Mouse (Mus musculus): ENCODE data around the gene Ehbp1. TPM values are rescaled to one million over a fixed set of nuclear protein-coding genes. Genes with fewer than 3 reads are reported as not detected.

Gene Ehbp1
- polyA plus RNA-seq, 1 experiment, result 32.5 TPM

DNA sequence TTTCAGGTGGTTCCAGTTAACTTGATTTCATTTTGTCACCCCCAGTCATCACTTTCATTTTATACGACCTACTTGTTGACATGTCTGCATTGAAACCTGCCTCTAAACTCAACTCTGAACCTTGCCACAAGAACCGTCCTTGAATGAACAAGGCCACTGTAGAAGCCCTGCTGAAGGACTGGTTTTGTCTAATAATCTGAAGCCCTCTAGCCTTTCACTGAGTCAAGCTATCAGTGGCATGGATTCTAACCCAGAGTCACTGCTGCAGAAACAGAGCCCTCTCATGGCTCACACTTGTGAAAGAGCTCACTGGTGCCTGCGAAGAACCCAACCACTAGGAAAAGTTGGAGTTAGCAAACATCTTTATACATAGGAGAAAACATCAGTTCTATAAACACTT is 142.2 kb downstream of the Ehbp1 start:
- DNase-seq (ENCODE audit: extremely low spot score in 1 of 2, low spot score in 1 of 2), result no peak

GRCm38 (mm10) chr11:22198406-22198805 is 143.7 kb downstream of the Ehbp1 start:
- DNase-seq (ENCODE audit: extremely low spot score in 1 of 2, low spot score in 1 of 2), result no peak

GRCm38 (mm10) chr11:22197935-22198334 is 144.2 kb downstream of the Ehbp1 start:
- no peak for DNase-seq (ENCODE audit: extremely low spot score in 1 of 2, low spot score in 1 of 2)

DNA sequence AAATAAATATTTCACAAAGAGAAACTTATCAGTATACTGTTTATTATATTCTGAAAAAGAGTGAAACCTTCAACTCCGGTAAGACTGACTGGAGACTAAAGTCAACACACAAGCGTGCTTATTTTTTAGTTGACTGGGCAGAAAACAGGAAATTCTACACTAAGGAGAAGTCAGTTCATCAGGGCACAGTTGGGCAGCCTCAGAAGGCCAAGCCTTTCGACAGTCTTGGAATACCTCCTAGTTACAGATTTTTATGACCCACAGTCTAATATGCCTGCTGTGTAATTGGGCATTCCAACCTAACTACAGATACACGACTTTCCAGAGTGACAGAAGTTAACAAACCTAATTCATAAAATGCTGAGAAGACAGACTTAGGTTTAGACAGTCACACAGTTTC is 145.3 kb downstream of the Ehbp1 start:
- DNase-seq (ENCODE audit: extremely low spot score in 1 of 2, low spot score in 1 of 2), result no peak

- DNase-seq (ENCODE audit: extremely low spot score in 1 of 2, low spot score in 1 of 2), result no peak
Observed at GRCm38 (mm10) chr11:22194607-22195006, 147.5 kb downstream of the Ehbp1 start.

- no peak for DNase-seq (ENCODE audit: extremely low spot score in 1 of 2, low spot score in 1 of 2)
Observed at GRCm38 (mm10) chr11:22190576-22190975, 151.5 kb downstream of the Ehbp1 start.

GRCm38 (mm10) chr11:22189970-22190369 is 152.1 kb downstream of the Ehbp1 start:
- DNase-seq (ENCODE audit: extremely low spot score in 1 of 2, low spot score in 1 of 2), result no peak

DNA sequence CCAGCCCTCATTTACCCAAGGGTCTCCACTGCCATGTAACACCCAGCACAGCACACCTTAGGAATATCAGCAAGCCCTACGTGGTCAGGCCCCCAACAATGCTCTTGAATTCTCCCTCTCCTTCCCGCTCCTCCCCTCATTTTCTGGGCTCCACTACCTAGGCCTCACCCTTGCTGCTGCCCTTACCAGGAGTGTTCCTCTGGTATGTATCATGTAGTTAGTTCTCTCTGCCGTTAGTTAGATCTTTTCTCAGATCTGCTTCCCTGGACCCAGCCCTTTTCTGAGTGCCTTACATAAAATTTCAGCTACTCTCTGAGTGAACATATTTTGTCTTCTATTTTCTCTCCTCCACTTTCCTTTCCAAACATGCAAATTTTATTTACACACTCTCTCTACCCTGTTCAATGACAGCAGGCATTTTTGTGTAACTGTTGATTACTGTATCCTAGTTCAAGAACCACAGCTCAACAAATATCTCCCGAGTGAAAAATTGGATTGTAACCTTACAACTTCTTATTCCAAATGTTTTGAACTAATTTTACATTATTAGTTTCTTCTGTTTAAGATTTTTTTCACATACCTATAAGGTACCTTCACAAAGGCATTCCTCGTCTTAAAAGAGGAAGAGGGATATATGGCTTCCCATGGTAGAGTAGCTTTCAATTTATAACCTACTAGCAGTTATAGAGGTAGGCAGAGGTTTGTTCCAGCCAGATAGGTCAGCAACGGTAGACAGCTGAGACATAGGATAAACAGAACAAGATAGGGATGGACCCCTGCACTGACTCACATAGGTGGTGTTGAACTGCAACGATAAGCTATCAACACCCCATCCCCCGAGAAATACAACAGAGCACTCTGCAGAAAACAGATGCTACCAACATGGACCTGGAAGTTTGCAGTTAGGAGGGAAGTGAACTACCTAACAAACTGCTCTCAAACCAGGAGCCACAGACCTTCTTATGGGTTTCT is 160.3 kb downstream of the Ehbp1 start:
- no peak for DNase-seq (ENCODE audit: extremely low spot score in 1 of 2, low spot score in 1 of 2)

DNA sequence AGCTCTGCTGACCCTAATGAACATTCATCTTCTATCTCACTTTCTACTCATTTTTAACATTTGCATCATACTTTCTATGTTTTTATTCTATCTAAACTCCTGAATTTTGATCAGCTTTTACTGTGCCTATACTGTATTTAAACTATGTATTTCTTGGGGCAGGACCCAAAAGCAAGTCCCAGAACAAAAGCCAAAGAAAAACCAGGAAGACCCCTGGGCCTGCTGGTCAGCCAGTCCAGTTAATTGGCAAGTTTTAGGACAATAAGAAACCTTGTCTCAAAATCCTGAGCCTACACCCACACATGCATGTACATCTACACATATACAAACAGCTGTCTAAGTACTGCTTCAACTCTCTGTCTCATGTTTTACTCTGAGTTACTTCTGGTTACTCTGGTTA is 161.9 kb downstream of the Ehbp1 start:
- no peak for DNase-seq (ENCODE audit: extremely low spot score in 1 of 2, low spot score in 1 of 2)

DNA sequence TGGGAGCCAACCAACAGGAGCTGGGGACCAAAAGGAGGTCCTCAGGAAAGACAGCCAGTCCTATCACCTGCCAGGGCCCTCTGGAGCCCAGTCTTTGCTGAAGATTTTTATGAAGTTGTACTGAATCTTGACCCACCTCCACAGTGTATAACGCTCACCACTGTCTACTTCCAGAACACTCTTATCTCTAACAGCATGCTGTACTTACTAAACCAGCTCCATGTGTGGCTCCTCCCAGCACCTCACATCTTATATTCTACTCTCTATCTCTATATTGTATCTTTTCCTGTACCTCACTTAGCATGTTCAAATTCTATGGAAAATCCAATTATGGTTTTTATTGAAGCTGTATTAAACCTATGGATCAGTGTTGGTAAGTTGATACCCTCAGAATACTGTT is 163.5 kb downstream of the Ehbp1 start:
- DNase-seq (ENCODE audit: extremely low spot score in 1 of 2, low spot score in 1 of 2), result no peak

DNA sequence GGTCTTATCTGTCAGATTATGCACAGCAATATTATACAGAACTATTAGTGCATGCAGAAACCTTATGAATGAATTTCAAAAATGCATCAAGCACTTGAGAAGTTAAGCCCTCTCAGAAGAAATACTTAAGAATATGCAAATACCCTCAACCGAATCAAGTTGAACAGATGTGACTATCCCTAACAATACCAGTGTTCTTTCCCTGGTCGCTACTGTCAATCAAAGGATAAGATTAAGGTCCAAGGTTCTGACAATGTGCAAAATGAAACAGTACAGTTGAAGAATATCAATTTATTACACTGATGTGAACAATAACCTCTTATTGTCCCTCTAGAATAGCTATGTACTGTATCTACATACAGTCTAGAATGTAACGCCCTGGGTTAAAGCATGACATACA is 167.8 kb downstream of the Ehbp1 start:
- DNase-seq (ENCODE audit: extremely low spot score in 1 of 2, low spot score in 1 of 2), result no peak

- no peak for DNase-seq (ENCODE audit: extremely low spot score in 1 of 2, low spot score in 1 of 2)
Observed at GRCm38 (mm10) chr11:22170962-22171638, 171.0 kb downstream of the Ehbp1 start.

GRCm38 (mm10) chr11:22157882-22158281 is 184.2 kb downstream of the Ehbp1 start:
- DNase-seq (ENCODE audit: extremely low spot score in 1 of 2, low spot score in 1 of 2), result no peak

- DNase-seq (ENCODE audit: extremely low spot score in 1 of 2, low spot score in 1 of 2), result no peak
Observed at GRCm38 (mm10) chr11:22156182-22156581, 185.9 kb downstream of the Ehbp1 start.

DNA sequence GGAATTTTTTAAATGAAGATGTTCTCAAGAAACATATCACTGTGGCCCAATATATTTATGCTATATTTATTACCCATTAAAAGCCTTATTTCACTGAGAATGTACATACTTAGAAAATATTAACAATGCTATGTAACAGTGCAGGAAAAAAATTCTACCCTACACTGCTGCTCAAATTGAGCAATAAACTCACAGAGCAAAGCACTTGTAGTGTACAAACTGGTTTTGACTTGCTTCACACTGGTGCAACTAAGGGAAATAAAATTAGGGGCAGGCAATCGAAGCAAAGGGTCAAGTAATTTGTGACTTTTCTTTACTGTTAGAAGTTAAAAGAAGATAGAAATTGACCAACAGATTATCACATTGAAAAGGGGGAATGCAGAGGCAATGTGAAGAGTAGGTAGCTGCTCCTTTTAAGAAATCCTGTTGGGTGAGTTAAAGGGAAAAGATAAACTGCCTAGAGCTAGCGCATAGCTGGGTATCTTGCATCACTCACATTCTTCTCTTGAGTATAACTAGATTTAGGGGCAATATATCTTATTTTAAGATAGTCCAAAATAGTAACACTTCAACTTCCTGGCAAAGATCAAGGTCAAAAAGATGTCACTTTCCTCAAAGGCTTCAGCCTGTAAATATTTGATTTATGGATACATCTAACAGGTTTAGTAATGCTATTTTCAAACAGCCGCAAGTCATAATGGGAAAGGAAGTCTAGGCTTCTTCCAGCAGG is 186.6 kb downstream of the Ehbp1 start:
- DNase-seq (ENCODE audit: extremely low spot score in 1 of 2, low spot score in 1 of 2), result no peak

DNA sequence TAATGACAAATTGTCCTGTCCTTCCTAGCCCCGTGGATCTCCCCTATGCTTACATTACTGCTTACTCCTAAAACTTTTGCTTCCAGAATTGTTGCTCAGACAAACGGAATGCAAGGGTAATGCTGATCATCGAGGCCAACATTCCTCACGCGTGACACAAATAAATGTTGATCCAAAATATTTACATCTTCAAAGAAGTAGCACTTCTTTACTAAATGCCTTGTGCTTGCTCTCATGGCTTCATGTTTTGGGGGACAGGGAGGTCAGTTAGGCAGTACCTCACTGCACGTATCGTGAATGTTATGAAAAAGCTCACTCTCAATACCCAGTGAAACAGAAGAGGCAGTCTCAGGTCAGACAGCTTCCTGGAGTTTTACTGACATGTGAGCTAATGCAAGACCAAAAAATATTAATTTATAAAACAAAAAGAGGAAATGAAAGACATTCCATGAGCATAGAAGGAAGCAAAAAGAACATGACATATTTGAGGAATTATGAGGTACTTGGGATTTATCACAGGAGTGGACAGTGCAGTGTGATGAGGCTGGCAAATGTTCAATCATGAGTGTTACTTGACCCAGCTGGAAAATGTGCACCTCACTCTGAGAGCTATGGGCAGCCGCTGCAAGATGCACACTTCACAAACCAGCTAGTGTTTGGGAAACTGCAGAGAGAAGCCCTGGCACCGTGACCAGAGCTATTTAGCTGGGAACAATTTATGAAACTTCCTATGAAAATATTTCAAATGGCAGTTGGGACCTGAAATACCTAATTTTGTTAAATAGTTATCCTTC is 187.4 kb downstream of the Ehbp1 start:
- DNase-seq (ENCODE audit: extremely low spot score in 1 of 2, low spot score in 1 of 2), result no peak

- DNase-seq (ENCODE audit: extremely low spot score in 1 of 2, low spot score in 1 of 2), result no peak
Observed at GRCm38 (mm10) chr11:22140737-22141136, 201.4 kb downstream of the Ehbp1 start.

DNA sequence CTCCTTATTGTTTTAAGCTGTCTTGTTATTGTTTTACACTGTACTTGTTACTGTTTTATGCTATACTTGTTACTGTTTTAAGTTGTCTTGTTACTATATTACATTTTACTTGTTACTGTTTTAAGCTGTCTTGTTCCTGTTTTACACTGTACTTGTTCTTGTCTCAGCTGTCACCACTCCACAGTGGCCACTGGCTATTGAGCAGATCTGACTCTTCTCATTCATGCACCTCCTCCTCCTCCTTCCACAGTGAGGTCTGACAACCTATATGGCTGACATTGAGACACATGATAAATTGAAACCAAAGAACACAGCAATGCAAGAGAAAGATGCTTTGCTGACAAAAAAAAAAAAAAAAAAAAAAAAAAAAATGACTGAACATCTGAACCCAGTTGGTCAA is 203.6 kb downstream of the Ehbp1 start:
- no peak for DNase-seq (ENCODE audit: extremely low spot score in 1 of 2, low spot score in 1 of 2)

- DNase-seq (ENCODE audit: extremely low spot score in 1 of 2, low spot score in 1 of 2), result peak in 1 of 2 experiments; percentile 43
Observed at GRCm38 (mm10) chr11:22125188-22125587, 216.9 kb downstream of the Ehbp1 start.

DNA sequence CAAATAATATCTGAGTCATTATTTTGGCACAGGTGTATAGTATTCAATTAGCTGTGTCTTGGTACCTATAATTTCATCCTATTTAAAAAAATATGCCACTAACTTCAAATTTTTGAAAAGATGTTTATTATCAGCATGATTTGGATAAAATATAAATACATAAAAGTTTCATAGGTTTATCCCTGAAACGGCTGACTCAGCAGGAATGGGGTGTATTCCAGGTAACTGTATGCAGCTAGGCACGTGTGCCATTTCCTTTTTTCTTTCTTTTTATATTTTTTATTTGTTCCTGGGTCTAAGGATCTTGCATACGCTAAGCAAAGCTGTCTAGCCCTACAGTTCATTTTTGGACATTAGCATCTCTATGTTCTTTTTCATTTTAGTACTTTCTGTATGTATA is 223.2 kb downstream of the Ehbp1 start:
- DNase-seq (ENCODE audit: extremely low spot score in 1 of 2, low spot score in 1 of 2), result no peak

Data from frontal cortex, adult 2 months (tissue).